Mouse (Mus musculus) embryonic facial prominence, embryonic 15.5 days (tissue): ENCODE measurements around the gene Vti1a. TPM values are rescaled to one million over a fixed set of nuclear protein-coding genes. Genes with fewer than 3 reads are reported as not detected.
A peak's percentile ranks its signal among the peaks of the same experiment; 100 is the strongest.

Experiments
- ATAC-seq: fragments of 200-750 bp; cut with Nextera tagmentation; 2 replicates; pipeline ENCODE4 v1.8.0; 2017; ENCODE audit warnings: low read depth, moderate TSS enrichment; ENCODE audit not compliant: insufficient number of reproducible peaks, low FRiP score, low TSS enrichment
- H3K27ac ChIP-seq: fragments of 300-500 bp; sonication (generic); replicated peaks from 2 replicates; pipeline ENCODE4 v1.5.1; 2015; ENCODE audit warnings: mild to moderate bottlenecking, inconsistent platforms
- H3K27me3 ChIP-seq: fragments of 300-500 bp; sonication (generic); 2 replicates; pipeline ENCODE4 v1.6.1; 2015; ENCODE audit warnings: inconsistent platforms
- H3K36me3 ChIP-seq: fragments of 300-500 bp; sonication (generic); 2 replicates; pipeline ENCODE4 v1.6.1; 2015; ENCODE audit warnings: mild to moderate bottlenecking, inconsistent platforms
- H3K4me1 ChIP-seq: fragments of 300-500 bp; sonication (generic); 2 replicates; pipeline ENCODE4 v1.6.1; 2015; ENCODE audit warnings: inconsistent platforms
- H3K4me2 ChIP-seq: fragments of 300-500 bp; sonication (generic); replicated peaks from 2 replicates; pipeline ENCODE4 v1.6.1; 2015; ENCODE audit warnings: mild to moderate bottlenecking, inconsistent platforms
- H3K4me3 ChIP-seq: fragments of 300-500 bp; sonication (generic); replicated peaks from 2 replicates; pipeline ENCODE4 v1.5.1; 2015; ENCODE audit warnings: mild to moderate bottlenecking, inconsistent platforms
- H3K9ac ChIP-seq: fragments of 300-500 bp; sonication (generic); 2 replicates; pipeline ENCODE4 v1.6.1; 2015; ENCODE audit warnings: inconsistent platforms
- H3K9me3 ChIP-seq: fragments of 300-500 bp; sonication (generic); replicated peaks from 2 replicates; pipeline ENCODE4 v1.6.1; 2016; ENCODE audit warnings: inconsistent platforms
- WGBS: fragments of 180-500 bp; shearing (Covaris S2); methylation state at CpG from one replicate; pipeline ENCODE4 v1.1.7; 2015; 5-methylcytosine and 5-hydroxymethylcytosine counted together
- polyA plus RNA-seq: library from polyadenylated mRNA; unstranded; fragments of >200 nt; fragmentation: Nextera tagmentation; extraction: Ambion mirVana; gene quantifications from 2 replicates; pipeline ENCODE4 v1.2.1, GENCODE M21; 2015

Gene Vti1a
- polyA plus RNA-seq, 1 experiment from 2014 or later = 25.6 TPM

DNA sequence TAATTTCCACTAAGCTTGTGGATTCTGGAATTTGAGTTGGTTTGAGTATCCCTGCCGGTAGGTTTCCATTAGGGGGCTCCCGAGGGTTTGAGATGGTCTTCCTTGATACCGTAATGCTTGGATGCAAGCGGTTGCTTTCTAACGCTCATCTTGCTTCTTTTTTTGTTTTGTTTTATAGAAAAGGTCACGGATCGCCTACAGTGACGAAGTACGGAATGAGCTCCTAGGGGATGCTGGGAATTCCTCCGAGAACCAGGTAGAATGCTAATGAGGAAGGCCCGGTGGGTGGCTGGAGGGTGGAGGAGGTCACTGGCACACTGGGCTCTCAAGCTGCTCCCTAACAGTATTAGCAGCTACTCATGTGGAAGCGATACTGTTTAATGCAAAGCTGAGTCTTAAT is 64.7 kb downstream of the Vti1a start:
- 0 out of 2 replicates have a peak overlapping the region, but pooled peaks have one; percentile 8 for H3K4me2 ChIP-seq
- H3K27me3 ChIP-seq = no peaks in the 10 kb centered on the region
- no peak for ATAC-seq
- H3K4me1 ChIP-seq = peaks cover 9% of the 10 kb centered on the region; the same call in 1 of the 2 replicates
- H3K4me3 ChIP-seq = no peak overlapping the region
- H3K27ac ChIP-seq = no peak overlapping the region
- WGBS = 31% methylated on average over 12 of the region's 12 CpGs
- no peaks in the 10 kb centered on the region for H3K9me3 ChIP-seq
- H3K36me3 ChIP-seq = no peaks in the 10 kb centered on the region
- H3K9ac ChIP-seq = no peak overlapping the region

DNA sequence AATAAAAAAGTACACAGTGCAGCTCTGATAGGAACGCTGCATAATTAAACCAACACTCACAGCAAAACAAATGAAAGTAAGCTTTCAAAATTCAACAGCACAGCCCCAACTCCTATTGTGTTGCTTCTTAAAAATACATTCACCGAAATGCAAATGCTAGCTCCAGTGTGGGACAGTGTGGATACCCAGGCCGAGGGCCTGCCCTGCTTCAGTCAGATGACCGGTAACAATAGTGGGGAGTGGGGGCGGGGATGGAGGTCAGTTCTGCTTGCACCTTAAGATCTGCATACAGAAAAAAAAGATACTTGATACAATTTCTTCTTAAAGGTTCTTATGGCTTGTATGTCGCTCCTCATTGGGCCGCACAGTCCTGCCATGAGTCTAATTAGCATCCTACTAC is 65.2 kb downstream of the Vti1a start:
- Histone ChIP-seq H3K36me3 (no peaks in the 10 kb centered on the region), H3K27ac (no peak overlapping the region), H3K9ac (no peak overlapping the region), H3K4me2 (no peak overlapping the region), H3K9me3 (no peaks in the 10 kb centered on the region), H3K4me1 (peaks cover 9% of the 10 kb centered on the region; the same call in 1 of the 2 replicates), H3K4me3 (no peak overlapping the region), H3K27me3 (no peaks in the 10 kb centered on the region)
- ATAC-seq = no peak
- WGBS = 84% methylated on average over 7 of the region's 7 CpGs

DNA sequence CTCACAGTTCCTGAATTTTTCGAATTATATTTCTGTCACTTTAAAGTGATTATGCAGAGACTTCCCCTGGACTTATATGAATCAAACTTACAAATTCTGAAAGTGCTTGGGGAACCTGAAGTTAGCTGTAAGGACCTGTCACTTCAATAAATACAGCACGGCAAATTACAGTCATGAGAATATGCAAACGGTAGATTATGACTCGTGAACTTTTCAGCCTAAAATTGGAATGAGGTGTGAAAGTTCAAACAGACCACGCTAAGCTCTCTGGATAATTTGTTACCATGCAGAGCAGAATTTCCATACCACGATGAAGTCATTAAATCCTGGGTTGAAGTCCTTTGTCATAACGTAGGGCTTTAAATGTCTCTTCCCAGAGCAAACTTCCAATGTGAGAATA is 66.7 kb downstream of the Vti1a start:
- no peak overlapping the region for H3K9ac ChIP-seq
- no peak for ATAC-seq
- WGBS = 72% methylated on average over 7 of the region's 7 CpGs

DNA sequence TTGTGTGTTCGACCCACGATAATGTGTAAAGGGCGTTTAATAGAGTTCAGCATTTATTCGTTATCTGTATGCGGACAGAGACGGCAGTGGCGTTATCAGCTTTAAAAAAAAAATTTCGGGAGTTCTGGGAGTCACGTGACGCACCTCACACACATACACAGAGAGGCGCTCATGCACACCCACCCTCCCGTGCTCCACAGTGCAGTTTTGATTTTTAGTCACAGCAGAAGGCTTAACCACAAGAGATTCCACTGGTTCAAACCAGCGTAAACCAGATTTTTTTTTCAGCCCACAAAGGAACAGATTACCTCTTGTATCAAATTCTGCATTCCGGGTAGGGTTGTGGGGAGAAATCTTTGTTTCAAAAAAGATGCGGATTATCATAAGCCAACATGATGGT is 68.5 kb downstream of the Vti1a start:
- Histone ChIP-seq H3K36me3 (no peaks in the 10 kb centered on the region), H3K9me3 (no peaks in the 10 kb centered on the region), H3K4me1 (0 out of 2 replicates have a peak, but pooled peaks cover 6% of the 10 kb centered on the region), H3K27me3 (no peaks in the 10 kb centered on the region), H3K4me2 (no peak overlapping the region), H3K27ac (no peak overlapping the region), H3K9ac (no peak overlapping the region), H3K4me3 (no peak overlapping the region)
- ATAC-seq = no peak; the same call in 1 of the 2 replicates
- WGBS = 79% methylated on average over 15 of the region's 15 CpGs

More for the DNA sequence above, 66.7 kb downstream of the Vti1a start:
- no peak overlapping the region for H3K27ac ChIP-seq
- no peak overlapping the region for H3K4me3 ChIP-seq
- no peaks in the 10 kb centered on the region for H3K9me3 ChIP-seq
- H3K27me3 ChIP-seq = no peaks in the 10 kb centered on the region
- H3K4me2 ChIP-seq = no peak overlapping the region
- H3K36me3 ChIP-seq = no peaks in the 10 kb centered on the region
- H3K4me1 ChIP-seq = peaks cover 9% of the 10 kb centered on the region; the same call in 1 of the 2 replicates

DNA sequence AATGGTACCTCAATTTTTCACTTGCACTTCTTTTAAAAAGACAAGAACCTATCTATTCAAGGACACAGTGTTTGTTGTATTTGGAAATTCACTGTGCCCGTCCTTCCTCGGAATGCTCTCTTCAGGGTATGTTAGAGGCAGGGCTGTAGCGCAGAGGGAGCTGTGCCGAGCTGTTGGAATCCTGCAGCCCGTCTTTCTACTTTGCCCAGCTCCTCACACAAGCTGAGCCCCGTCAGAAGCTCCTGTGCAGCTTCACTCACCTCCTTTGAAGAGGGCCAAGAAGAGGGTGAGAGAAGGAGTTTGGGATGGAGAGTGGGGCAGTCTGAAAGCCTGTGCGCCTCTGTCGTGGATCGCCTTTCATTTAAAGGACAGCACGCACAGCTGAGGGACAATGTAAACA is 72.9 kb downstream of the Vti1a start:
- Histone ChIP-seq H3K4me3 (no peak overlapping the region), H3K4me2 (peak overlapping the region; percentile 24; the same call in 1 of the 2 replicates), H3K27me3 (no peaks in the 10 kb centered on the region), H3K9ac (no peak overlapping the region), H3K9me3 (no peaks in the 10 kb centered on the region), H3K36me3 (no peaks in the 10 kb centered on the region), H3K27ac (no peak overlapping the region), H3K4me1 (0 out of 2 replicates have a peak, but pooled peaks cover 6% of the 10 kb centered on the region)
- no peak for ATAC-seq
- WGBS = 42% methylated on average over 10 of the region's 10 CpGs

DNA sequence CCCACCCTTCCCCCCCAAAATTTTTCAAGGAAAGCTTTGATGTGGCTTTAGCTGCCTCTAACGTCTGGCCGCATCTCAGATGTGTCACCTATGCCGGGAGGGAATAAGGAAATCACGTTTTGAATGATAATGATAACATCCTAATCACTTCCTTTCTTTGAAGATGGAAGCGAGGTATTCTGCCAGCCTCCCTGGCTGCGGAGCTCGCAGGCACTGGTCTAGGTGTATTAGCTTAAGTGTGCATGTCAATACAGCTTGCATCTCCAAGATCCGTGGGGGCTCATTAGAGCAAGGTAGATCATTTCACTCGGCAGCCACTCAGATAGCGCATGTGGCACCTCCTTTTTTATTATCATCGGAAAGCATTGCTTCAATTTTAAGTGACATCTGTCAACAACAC is 74.2 kb downstream of the Vti1a start:
- H3K4me1 ChIP-seq = 0 out of 2 replicates have a peak, but pooled peaks cover 6% of the 10 kb centered on the region
- no peaks in the 10 kb centered on the region for H3K27me3 ChIP-seq
- no peak overlapping the region for H3K4me2 ChIP-seq
- no peak overlapping the region for H3K9ac ChIP-seq
- 62% methylated on average over 11 of the region's 11 CpGs for WGBS
- ATAC-seq = no peak
- H3K36me3 ChIP-seq = no peaks in the 10 kb centered on the region
- H3K27ac ChIP-seq = no peak overlapping the region
- H3K4me3 ChIP-seq = no peak overlapping the region
- no peaks in the 10 kb centered on the region for H3K9me3 ChIP-seq

DNA sequence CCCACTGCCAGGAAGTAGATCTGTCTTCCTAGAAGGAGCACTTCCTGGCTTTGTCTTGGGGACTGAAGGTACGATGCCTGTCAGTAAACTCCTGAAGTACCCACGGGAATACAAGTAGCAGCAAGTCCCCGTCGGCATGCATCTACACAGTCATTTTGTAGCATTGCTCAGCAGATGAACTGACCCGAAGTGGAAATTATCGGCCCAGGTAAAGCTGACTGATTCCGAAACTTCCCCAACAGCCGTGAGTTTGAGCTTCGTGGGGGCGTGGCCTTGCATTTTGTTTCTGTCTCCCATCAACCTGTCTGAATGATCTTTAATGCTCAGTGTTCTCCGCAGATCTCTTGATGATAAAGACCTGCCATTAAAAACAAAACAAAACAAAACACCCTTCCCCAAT is 85.5 kb downstream of the Vti1a start:
- 72% methylated on average over 11 of the region's 11 CpGs for WGBS

DNA sequence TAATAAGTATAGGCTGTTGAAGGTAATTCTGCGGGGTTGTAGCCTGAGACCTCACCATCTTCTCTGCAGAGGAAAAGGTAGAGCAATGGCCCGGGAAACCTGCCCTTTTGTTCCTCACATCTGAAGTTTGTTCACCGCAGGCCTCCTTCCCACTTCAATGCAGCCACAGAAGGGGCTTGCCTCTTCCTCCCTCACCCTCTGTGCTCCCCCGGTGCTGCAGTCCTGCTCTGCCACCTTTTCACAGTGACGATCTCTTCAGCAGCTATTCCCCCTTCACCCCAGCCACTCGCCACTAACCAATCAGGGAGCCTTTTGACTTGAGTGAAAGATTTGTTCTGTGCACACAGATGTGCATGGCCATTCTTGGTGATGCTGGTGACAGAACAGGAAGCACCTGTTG is 92.4 kb downstream of the Vti1a start:
- no peak for ATAC-seq
- no peaks in the 10 kb centered on the region for H3K9me3 ChIP-seq
- no peak overlapping the region for H3K9ac ChIP-seq
- H3K27me3 ChIP-seq = no peaks in the 10 kb centered on the region
- no peaks in the 10 kb centered on the region for H3K4me1 ChIP-seq
- H3K4me3 ChIP-seq = no peak overlapping the region
- H3K27ac ChIP-seq = no peak overlapping the region
- 58% methylated on average over 6 of the region's 6 CpGs for WGBS
- H3K36me3 ChIP-seq = no peaks in the 10 kb centered on the region
- H3K4me2 ChIP-seq = no peak overlapping the region

More for the DNA sequence above, 85.5 kb downstream of the Vti1a start:
- no peak overlapping the region for H3K27ac ChIP-seq
- no peaks in the 10 kb centered on the region for H3K9me3 ChIP-seq
- no peaks in the 10 kb centered on the region for H3K27me3 ChIP-seq
- no peaks in the 10 kb centered on the region for H3K36me3 ChIP-seq
- H3K4me2 ChIP-seq = no peak overlapping the region
- H3K4me3 ChIP-seq = no peak overlapping the region
- no peak for ATAC-seq
- no peak overlapping the region for H3K9ac ChIP-seq
- no peaks in the 10 kb centered on the region for H3K4me1 ChIP-seq

DNA sequence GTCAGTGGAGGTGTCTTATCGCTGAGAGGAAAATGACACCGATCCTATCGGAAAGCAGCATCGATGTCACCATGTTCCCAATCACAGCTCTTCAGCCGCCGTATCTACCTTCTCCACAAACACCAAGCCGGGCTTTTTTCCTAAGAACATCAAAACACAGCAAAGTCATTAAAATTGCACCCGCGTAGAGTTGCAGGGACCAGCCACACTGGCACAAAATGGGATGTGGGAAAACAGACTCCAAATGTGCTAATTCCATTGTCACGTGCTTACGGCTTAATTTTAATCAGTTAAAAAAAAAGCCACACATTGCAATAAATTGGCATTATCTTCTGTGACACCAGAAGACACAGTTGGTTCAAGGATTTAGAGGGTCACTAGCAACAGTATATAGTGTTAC is 95.3 kb downstream of the Vti1a start:
- 93% methylated on average over 11 of the region's 11 CpGs for WGBS
- H3K27me3 ChIP-seq = no peaks in the 10 kb centered on the region
- no peak for ATAC-seq
- H3K36me3 ChIP-seq = no peaks in the 10 kb centered on the region
- H3K9ac ChIP-seq = no peak overlapping the region
- H3K4me2 ChIP-seq = no peak overlapping the region
- no peaks in the 10 kb centered on the region for H3K9me3 ChIP-seq
- H3K4me1 ChIP-seq = no peaks in the 10 kb centered on the region
- H3K27ac ChIP-seq = no peak overlapping the region
- no peak overlapping the region for H3K4me3 ChIP-seq

DNA sequence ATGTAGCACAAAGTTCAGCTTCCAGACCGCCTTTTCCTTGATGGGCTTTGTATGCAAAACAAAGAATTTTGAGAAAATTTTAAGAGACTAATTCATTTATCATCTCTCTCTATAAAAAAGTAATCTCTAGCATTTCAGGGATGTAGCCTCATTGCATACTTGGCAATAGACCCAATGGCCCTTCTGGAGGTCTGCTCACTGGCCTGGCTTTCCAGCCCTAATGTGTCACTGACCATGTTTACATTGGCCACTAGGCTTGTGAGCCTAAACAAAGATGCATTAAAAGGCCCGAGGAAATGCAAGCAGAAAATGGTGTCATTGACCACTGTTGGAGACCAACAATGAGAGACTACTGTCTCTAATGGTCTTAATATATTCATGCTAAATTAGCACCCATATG is 95.8 kb downstream of the Vti1a start:
- Histone ChIP-seq H3K4me2 (no peak overlapping the region), H3K36me3 (no peaks in the 10 kb centered on the region), H3K4me1 (no peaks in the 10 kb centered on the region), H3K27ac (no peak overlapping the region), H3K9ac (no peak overlapping the region), H3K4me3 (no peak overlapping the region), H3K9me3 (no peaks in the 10 kb centered on the region), H3K27me3 (no peaks in the 10 kb centered on the region)
- no peak for ATAC-seq
- WGBS = 62% methylated on average over 2 of the region's 2 CpGs

DNA sequence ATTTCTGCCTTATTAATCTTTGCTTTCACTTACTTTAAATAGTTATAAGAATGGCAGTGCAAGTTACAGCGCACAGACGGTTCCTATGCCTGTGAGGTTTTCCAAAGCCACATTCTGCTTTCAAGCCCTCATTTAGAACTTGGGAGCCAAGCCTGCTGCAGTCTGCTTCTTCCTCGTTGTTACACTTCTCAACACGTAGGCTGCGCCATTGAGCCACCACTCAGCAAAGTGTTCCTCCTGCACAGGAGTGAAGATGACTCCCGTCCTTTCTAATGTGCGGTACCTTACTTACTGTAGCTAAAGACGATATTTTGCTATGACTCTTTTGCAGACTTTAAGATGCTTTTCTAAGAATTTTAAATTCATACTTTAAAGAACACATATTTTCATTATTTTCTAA is 98.0 kb downstream of the Vti1a start:
- Histone ChIP-seq H3K27me3 (no peaks in the 10 kb centered on the region), H3K4me2 (no peak overlapping the region), H3K36me3 (no peaks in the 10 kb centered on the region), H3K4me3 (no peak overlapping the region), H3K9me3 (no peaks in the 10 kb centered on the region), H3K9ac (no peak overlapping the region), H3K27ac (no peak overlapping the region), H3K4me1 (no peaks in the 10 kb centered on the region)
- 33% methylated on average over 8 of the region's 8 CpGs for WGBS
- ATAC-seq = no peak

DNA sequence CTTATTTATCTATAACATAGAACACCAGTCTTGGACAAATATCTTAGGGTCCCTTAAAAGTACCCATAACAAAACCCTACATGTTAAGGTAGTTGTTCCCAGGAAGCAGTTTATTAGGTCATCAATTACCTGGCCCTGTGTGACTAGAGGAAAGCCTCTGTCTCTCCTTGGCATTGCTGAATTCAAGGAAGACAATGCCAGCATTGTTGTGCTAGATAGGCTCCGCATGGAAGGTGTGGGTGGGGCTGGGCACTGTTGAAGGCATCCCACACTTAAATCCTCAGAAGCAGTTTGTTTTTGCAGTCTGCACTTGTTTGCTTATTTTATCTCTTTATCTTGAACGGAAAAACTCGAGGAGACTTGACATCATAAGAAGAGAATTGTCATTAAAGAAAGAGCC is 102.7 kb downstream of the Vti1a start:
- Histone ChIP-seq H3K27me3 (no peaks in the 10 kb centered on the region), H3K9ac (no peak overlapping the region), H3K4me1 (no peaks in the 10 kb centered on the region), H3K27ac (no peak overlapping the region), H3K36me3 (no peaks in the 10 kb centered on the region), H3K9me3 (no peaks in the 10 kb centered on the region), H3K4me2 (no peak overlapping the region), H3K4me3 (no peak overlapping the region)
- 36% methylated on average over 3 of the region's 3 CpGs for WGBS
- ATAC-seq = no peak
